Mouse (Mus musculus) thymus, adult 2 months (tissue): ENCODE results near the gene Palm2. TPM values are rescaled to one million over a fixed set of nuclear protein-coding genes. Genes with fewer than 3 reads are reported as not detected.

ENCODE experiments used
- DNase-seq: peaks from one replicate; pipeline ENCODE4 v3.0.0; 2021
- H3K27ac ChIP-seq: fragments of 200-500 bp; 2 replicates; pipeline ENCODE4 v1.5.1; 2012; ENCODE audit warnings: low read length, control low read depth; ENCODE audit not compliant: control insufficient read depth, insufficient read depth
- H3K27me3 ChIP-seq: fragments of 200-500 bp; 2 replicates; pipeline ENCODE4 v1.6.1; 2012; ENCODE audit warnings: mild to moderate bottlenecking, low read length, moderate library complexity, mixed read lengths; ENCODE audit not compliant: control insufficient read depth, insufficient read depth
- H3K36me3 ChIP-seq: fragments of 200-500 bp; 2 replicates; pipeline ENCODE4 v1.6.1; 2012; ENCODE audit warnings: mild to moderate bottlenecking, low read length, moderate library complexity; ENCODE audit not compliant: control insufficient read depth, insufficient read depth
- H3K4me1 ChIP-seq: fragments of 200-500 bp; replicated peaks from 2 replicates; pipeline ENCODE4 v1.6.1; 2012; ENCODE audit warnings: low read length; ENCODE audit not compliant: control insufficient read depth, insufficient read depth
- H3K4me3 ChIP-seq: fragments of 200-500 bp; 2 replicates; pipeline ENCODE4 v1.5.1; 2012; ENCODE audit warnings: mild to moderate bottlenecking, low read length, control low read depth, moderate library complexity; ENCODE audit not compliant: control insufficient read depth, insufficient read depth
- CTCF ChIP-seq: fragments of 200-500 bp; IDR thresholded peaks from 2 replicates; pipeline ENCODE4 v1.5.1; 2012; ENCODE audit warnings: mild to moderate bottlenecking, control low read depth, low read length, moderate library complexity, borderline replicate concordance; ENCODE audit not compliant: control insufficient read depth, poor library complexity, insufficient read depth; ENCODE audit errors: extremely low read depth
- POLR2A ChIP-seq: fragments of 200-500 bp; IDR thresholded peaks from 2 replicates; pipeline ENCODE4 v1.6.1; 2012; ENCODE audit warnings: mild to moderate bottlenecking, low read length, control low read depth, moderate library complexity; ENCODE audit not compliant: control insufficient read depth, poor library complexity, insufficient read depth; ENCODE audit errors: extremely low read depth
- WGBS: fragments of 180-500 bp; shearing (Covaris S2); methylation state at CpG from one replicate; pipeline ENCODE4 v1.1.7; 2018; 5-methylcytosine and 5-hydroxymethylcytosine counted together
- polyA plus RNA-seq: library from polyadenylated mRNA; depleted of rRNA; stranded (reverse); fragments of >200 nt; gene quantifications from 2 replicates; pipeline ENCODE4 v1.2.3, GENCODE M21; 2012

Palm2 gene
- polyA plus RNA-seq, 1 experiment: 0.13 TPM

GRCm38 (mm10) chr4:57622816-57623215 lies 188.8 kb downstream of the Palm2 start:
- no peaks in the 10 kb centered on the region for H3K27me3 ChIP-seq
- no peak for DNase-seq
- H3K4me1 ChIP-seq: no peaks in the 10 kb centered on the region
- no peak overlapping the region for H3K27ac ChIP-seq
- no peak for TF ChIP-seq POLR2A
- no peak for TF ChIP-seq CTCF
- no peaks in the 10 kb centered on the region for H3K36me3 ChIP-seq
- 68% methylated on average over 7 of the region's 7 CpGs for WGBS
- no peak overlapping the region for H3K4me3 ChIP-seq

DNA sequence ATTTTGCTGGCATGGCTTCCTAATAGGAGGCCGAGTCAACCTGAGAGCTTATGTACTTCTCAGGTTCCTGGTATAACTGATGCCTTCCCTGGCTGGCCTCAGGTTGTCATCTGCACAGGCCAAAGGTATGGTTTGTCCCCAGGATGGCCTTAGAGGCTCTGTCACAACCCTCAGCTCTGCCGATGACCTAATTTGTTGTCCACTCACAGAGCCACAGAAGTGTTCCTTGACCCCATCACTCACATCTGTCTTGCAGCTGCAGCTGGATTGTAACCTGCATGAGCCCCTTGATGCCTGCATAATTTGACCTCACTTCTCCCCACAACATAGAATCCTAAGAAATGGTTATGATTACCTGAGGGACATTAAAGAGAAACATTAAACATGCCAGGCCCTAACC lies 190.8 kb downstream of the Palm2 start:
- TF ChIP-seq POLR2A (no peak), CTCF (no peak)
- no peak for DNase-seq
- Histone ChIP-seq H3K27me3 (no peaks in the 10 kb centered on the region), H3K4me1 (no peaks in the 10 kb centered on the region), H3K36me3 (no peaks in the 10 kb centered on the region), H3K27ac (no peak overlapping the region), H3K4me3 (no peak overlapping the region)
- 96% methylated on average over 2 of the region's 2 CpGs for WGBS

- DNase-seq: no peak
- Histone ChIP-seq H3K36me3 (no peaks in the 10 kb centered on the region), H3K27me3 (no peaks in the 10 kb centered on the region), H3K4me1 (no peaks in the 10 kb centered on the region), H3K27ac (no peak overlapping the region), H3K4me3 (no peak overlapping the region)
- 88% methylated on average over 1 of the region's 1 CpGs for WGBS
- TF ChIP-seq CTCF (no peak), POLR2A (no peak)
Measured at GRCm38 (mm10) chr4:57625306-57625705, 191.3 kb downstream of the Palm2 start.

DNA sequence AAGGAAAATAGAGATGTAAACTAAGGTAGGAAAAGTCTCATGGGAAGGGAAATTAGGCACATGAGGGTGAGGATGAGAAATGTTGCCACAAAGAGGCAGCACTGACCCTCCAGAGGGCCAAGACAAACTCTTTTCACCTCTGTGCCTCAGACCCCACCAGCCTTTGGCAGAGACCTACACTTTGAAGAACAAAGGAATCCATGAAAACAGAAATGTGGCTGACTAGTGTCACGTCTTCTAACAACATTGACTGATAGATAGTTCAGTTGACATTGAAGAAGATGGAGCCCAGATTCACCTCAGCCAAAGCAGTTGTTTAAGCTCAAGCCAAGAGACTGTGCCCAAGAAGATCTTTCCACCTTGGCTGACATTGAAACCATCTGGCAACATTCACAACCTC lies 191.7 kb downstream of the Palm2 start:
- no peak for DNase-seq
- Histone ChIP-seq H3K27me3 (no peaks in the 10 kb centered on the region), H3K4me1 (no peaks in the 10 kb centered on the region), H3K27ac (no peak overlapping the region), H3K4me3 (no peak overlapping the region), H3K36me3 (no peaks in the 10 kb centered on the region)
- no peak for TF ChIP-seq CTCF
- no peak for TF ChIP-seq POLR2A
- 92% methylated on average over 1 of the region's 1 CpGs for WGBS

DNA sequence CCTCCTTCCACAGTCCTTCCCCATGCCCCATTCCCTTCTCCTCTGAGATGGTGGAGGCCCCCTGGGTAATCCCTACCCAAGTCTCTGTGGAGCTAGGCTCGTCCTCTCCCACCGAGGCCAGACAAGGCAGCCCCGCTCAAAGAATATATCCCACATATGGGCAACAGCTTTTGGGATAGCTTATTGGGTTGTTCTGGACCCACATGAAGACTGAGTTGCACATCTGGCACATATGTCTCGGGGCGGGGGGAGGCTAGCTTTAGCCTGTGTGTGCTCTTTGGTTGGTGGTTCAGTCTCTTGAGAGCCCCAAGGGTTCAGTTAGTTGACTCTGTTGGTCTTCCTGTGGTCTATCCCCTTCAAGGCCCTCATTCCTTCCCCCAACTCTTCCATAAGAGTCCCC lies 192.9 kb downstream of the Palm2 start:
- TF ChIP-seq CTCF: no peak
- no peak overlapping the region for H3K4me3 ChIP-seq
- H3K27me3 ChIP-seq: no peaks in the 10 kb centered on the region
- no peaks in the 10 kb centered on the region for H3K36me3 ChIP-seq
- H3K27ac ChIP-seq: no peak overlapping the region
- H3K4me1 ChIP-seq: no peaks in the 10 kb centered on the region
- WGBS: 98% methylated on average over 5 of the region's 5 CpGs
- no peak for DNase-seq

GRCm38 (mm10) chr4:57632386-57632785 lies 198.3 kb downstream of the Palm2 start:
- H3K27me3 ChIP-seq: no peaks in the 10 kb centered on the region
- no peak overlapping the region for H3K27ac ChIP-seq
- WGBS: 95% methylated on average over 5 of the region's 5 CpGs
- no peak for TF ChIP-seq POLR2A
- no peak for TF ChIP-seq CTCF
- no peaks in the 10 kb centered on the region for H3K36me3 ChIP-seq
- no peaks in the 10 kb centered on the region for H3K4me1 ChIP-seq
- no peak for DNase-seq
- H3K4me3 ChIP-seq: no peak overlapping the region

- Histone ChIP-seq H3K27me3 (no peaks in the 10 kb centered on the region), H3K36me3 (no peaks in the 10 kb centered on the region), H3K27ac (no peak overlapping the region), H3K4me1 (peaks cover 6% of the 10 kb centered on the region), H3K4me3 (no peak overlapping the region)
- WGBS: 94% methylated on average over 7 of the region's 7 CpGs
- DNase-seq: no peak
- TF ChIP-seq POLR2A (no peak), CTCF (no peak)
Measured at GRCm38 (mm10) chr4:57633052-57633451, 199.0 kb downstream of the Palm2 start.
